Mouse (Mus musculus) myocyte (in vitro differentiated cells): ENCODE data around the gene Ccdc9. TPM values are rescaled to one million over a fixed set of nuclear protein-coding genes. Genes with fewer than 3 reads are reported as not detected.
"Not testable (repeated sequence)": the region's sequence is repeated elsewhere in the genome, so short reads cannot be mapped to it uniquely, and the experiment has no call there.

ENCODE experiments used
- H3K27me3 ChIP-seq: one replicate; pipeline ENCODE4 v1.6.1; 2011; ENCODE audit not compliant: control insufficient read depth, insufficient read depth, insufficient read length
- H3K36me3 ChIP-seq: one replicate; pipeline ENCODE4 v1.6.1; 2011; ENCODE audit not compliant: control insufficient read depth, insufficient read depth
- H3K4me2 ChIP-seq: one replicate; pipeline ENCODE4 v1.6.1; 2011; ENCODE audit warnings: low read depth, control low read depth
- H3K4me3 ChIP-seq: one replicate; pipeline ENCODE4 v1.5.1; 2011; ENCODE audit warnings: mild to moderate bottlenecking, control low read depth, moderate library complexity
- H3K79me2 ChIP-seq: one replicate; pipeline ENCODE4 v1.6.1; 2011; ENCODE audit not compliant: control insufficient read depth, insufficient read depth
- H3ac ChIP-seq: one replicate; pipeline ENCODE4 v1.6.1; 2011; ENCODE audit not compliant: control insufficient read depth, insufficient read length
- CEBPB ChIP-seq: IDR thresholded peaks from 2 replicates; pipeline ENCODE4 v1.6.1; 2011; ENCODE audit warnings: mild to moderate bottlenecking, moderate library complexity; ENCODE audit not compliant: poor library complexity, insufficient read depth, severe bottlenecking
- E2F4 ChIP-seq: IDR thresholded peaks from one replicate; pipeline ENCODE4 v1.6.1; 2011; ENCODE audit warnings: mild to moderate bottlenecking, control low read depth, moderate library complexity; ENCODE audit not compliant: insufficient read depth
- MAX ChIP-seq: IDR thresholded peaks from one replicate; pipeline ENCODE4 v1.6.1; 2011; ENCODE audit warnings: low read depth, mild to moderate bottlenecking, control low read depth
- MYOD1 ChIP-seq, 3 experiments: IDR thresholded peaks; one replicate each; pipeline ENCODE4 v1.6.1; 2011; ENCODE audit warnings: control low read depth in 2 of 3, low read depth in 2 of 3, mild to moderate bottlenecking in 2 of 3, moderate library complexity in 1 of 3; ENCODE audit not compliant: insufficient read length in 2 of 3, control insufficient read depth in 1 of 3
- MYOG ChIP-seq, 3 experiments: IDR thresholded peaks; one replicate each; pipeline ENCODE4 v1.6.1; 2011; ENCODE audit warnings: control low read depth in 2 of 3, low read depth in 2 of 3, mild to moderate bottlenecking in 2 of 3; ENCODE audit not compliant: insufficient read length in 2 of 3, control insufficient read depth in 1 of 3, insufficient read depth in 1 of 3
- POLR2A ChIP-seq: IDR thresholded peaks from one replicate; pipeline ENCODE4 v1.6.1; 2011; ENCODE audit warnings: low read depth, mild to moderate bottlenecking, control low read depth, moderate library complexity; ENCODE audit not compliant: insufficient read length
- POLR2AphosphoS2 ChIP-seq: IDR thresholded peaks from one replicate; pipeline ENCODE4 v1.6.1; 2011; ENCODE audit warnings: low read depth, control low read depth; ENCODE audit not compliant: insufficient read length
- REST ChIP-seq: IDR thresholded peaks from one replicate; pipeline ENCODE4 v1.6.1; 2011; ENCODE audit warnings: mild to moderate bottlenecking, control low read depth, moderate library complexity; ENCODE audit not compliant: insufficient read depth, insufficient read length
- SRF ChIP-seq: IDR thresholded peaks from one replicate; pipeline ENCODE4 v1.6.1; 2011; ENCODE audit warnings: low read depth; ENCODE audit not compliant: control insufficient read depth, insufficient read length
- TCF12 ChIP-seq: IDR thresholded peaks from one replicate; pipeline ENCODE4 v1.6.1; 2011; ENCODE audit warnings: mild to moderate bottlenecking, control low read depth; ENCODE audit not compliant: poor library complexity, insufficient read depth, severe bottlenecking
- TCF3 ChIP-seq: IDR thresholded peaks from one replicate; pipeline ENCODE4 v1.6.1; 2011; ENCODE audit warnings: low read depth, control low read depth; ENCODE audit not compliant: insufficient read length
- USF1 ChIP-seq: IDR thresholded peaks from one replicate; pipeline ENCODE4 v1.6.1; 2011; ENCODE audit warnings: low read depth, mild to moderate bottlenecking, control low read depth, moderate library complexity
- polyA plus RNA-seq: library from polyadenylated mRNA; unstranded; fragments of >200 nt; fragmentation: generic; extraction: Trizol; gene quantifications from one replicate; pipeline ENCODE4 v1.2.1, GENCODE M21; 2012; ENCODE audit warnings: missing spikeins

Ccdc9 gene
- polyA plus RNA-seq, 1 experiment, result 48.4 TPM

DNA sequence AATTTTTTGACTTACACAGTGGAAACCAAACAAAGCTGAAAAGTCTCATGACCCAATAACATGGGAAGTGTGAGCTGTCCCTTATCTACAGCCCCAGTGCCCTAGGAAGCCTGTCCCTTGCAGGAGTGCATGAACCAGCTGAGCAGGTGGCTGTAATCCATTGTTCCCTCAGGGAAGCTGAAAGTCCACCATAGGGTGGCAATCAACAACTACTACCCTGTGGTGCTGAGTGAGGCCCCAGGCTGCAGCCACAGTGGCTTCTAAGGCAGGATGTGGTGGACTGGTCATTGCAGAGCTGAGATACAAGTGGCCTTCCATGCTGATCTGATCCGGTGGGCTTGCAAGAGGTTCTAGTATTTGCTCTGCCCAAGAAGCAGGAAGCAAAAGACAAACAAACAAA, 25.5 kb downstream of the Ccdc9 start:
- Histone ChIP-seq H3K4me3 (no peak overlapping the region), H3K79me2 (no peaks in the 10 kb centered on the region), H3K27me3 (no peaks in the 10 kb centered on the region), H3K4me2 (no peak overlapping the region), H3ac (no peak overlapping the region), H3K36me3 (no peaks in the 10 kb centered on the region)
- no peak for TF ChIP-seq SRF

DNA sequence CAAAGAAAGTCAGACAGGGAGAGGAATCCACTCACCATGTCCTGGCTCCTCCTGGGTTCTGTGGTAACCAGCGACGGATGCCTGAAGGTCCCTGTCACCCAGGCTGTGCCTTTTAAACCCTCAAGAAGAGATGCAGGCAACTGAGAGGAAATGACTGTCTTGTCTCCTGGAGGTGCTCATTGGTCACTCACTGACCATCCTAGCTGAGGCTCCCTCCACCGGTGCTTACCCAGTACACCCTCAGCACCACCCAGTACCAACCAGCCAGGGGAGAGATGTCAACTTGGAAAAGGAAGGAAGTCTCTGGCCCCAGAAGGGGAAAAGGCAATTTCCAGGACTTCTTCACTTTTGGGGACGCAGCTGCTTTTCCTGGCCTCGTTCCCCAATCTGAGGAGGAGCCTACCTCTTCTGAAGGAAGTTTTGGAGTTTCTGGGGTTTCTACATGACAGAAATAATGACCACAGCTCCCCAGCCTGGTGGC, 27.4 kb downstream of the Ccdc9 start, which contains the start of gene C5ar1:
Gene C5ar1, minus strand, starts transcription at position 431 of the 481 bp plus-strand sequence.
- Histone ChIP-seq H3K79me2 (no peaks in the 10 kb centered on the region), H3K4me3 (no peak within 1 kb of the TSS), H3K4me2 (no peak within 1 kb of the TSS), H3K36me3 (no peaks in the 10 kb centered on the region), H3ac (no peak within 1 kb of the TSS), H3K27me3 (no peaks in the 10 kb centered on the region)
- no peak for TF ChIP-seq MYOD1 (IDR thresholded peaks at IDR 0.05; ENCODE audit: control insufficient read depth in 1 of 3, insufficient read length in 2 of 3, low read depth in 2 of 3)
- no peak for TF ChIP-seq TCF12
- TF ChIP-seq E2F4, result no peak
- no peak for TF ChIP-seq REST
- TF ChIP-seq SRF, result no peak
- TF ChIP-seq CEBPB, result no peak
- TF ChIP-seq MYOG (IDR thresholded peaks at IDR 0.05; ENCODE audit: control insufficient read depth in 1 of 3, insufficient read depth in 1 of 3, insufficient read length in 2 of 3, low read depth in 2 of 3), result no peak
- no peak for TF ChIP-seq TCF3
- TF ChIP-seq USF1, result no peak
- no peak for TF ChIP-seq POLR2AphosphoS2
- TF ChIP-seq MAX, result no peak
- no peak for TF ChIP-seq POLR2A

- no peak overlapping the region for H3K4me2 ChIP-seq
- TF ChIP-seq MYOG (IDR thresholded peaks at IDR 0.05; ENCODE audit: control insufficient read depth in 1 of 3, insufficient read depth in 1 of 3, insufficient read length in 2 of 3, low read depth in 2 of 3), result no peak
- TF ChIP-seq USF1, result no peak
- no peak for TF ChIP-seq CEBPB
- H3K4me3 ChIP-seq, result no peak overlapping the region
- no peak overlapping the region for H3ac ChIP-seq
- H3K36me3 ChIP-seq, result no peaks in the 10 kb centered on the region
- H3K27me3 ChIP-seq, result no peaks in the 10 kb centered on the region
- no peaks in the 10 kb centered on the region for H3K79me2 ChIP-seq
Measured at GRCm38 (mm10) chr7:16257830-16258229, 28.8 kb downstream of the Ccdc9 start.

GRCm38 (mm10) chr7:16255963-16256362, 30.6 kb downstream of the Ccdc9 start:
- H3K27me3 ChIP-seq, H3K4me3 ChIP-seq, H3K4me2 ChIP-seq, H3ac ChIP-seq, H3K36me3 ChIP-seq, H3K79me2 ChIP-seq: not testable (repeated sequence)

GRCm38 (mm10) chr7:16254195-16254594, 32.4 kb downstream of the Ccdc9 start:
- Histone ChIP-seq H3K4me3 (no peak overlapping the region), H3K36me3 (no peaks in the 10 kb centered on the region), H3ac (no peak overlapping the region), H3K27me3 (no peaks in the 10 kb centered on the region), H3K4me2 (no peak overlapping the region), H3K79me2 (no peaks in the 10 kb centered on the region)
- TF ChIP-seq TCF12 (no peak), POLR2A (no peak), CEBPB (no peak), SRF (no peak), MYOG (IDR thresholded peaks at IDR 0.05; ENCODE audit: control insufficient read depth in 1 of 3, insufficient read depth in 1 of 3, insufficient read length in 2 of 3, low read depth in 2 of 3) (no peak), MYOD1 (IDR thresholded peaks at IDR 0.05; ENCODE audit: control insufficient read depth in 1 of 3, insufficient read length in 2 of 3, low read depth in 2 of 3) (no peak), E2F4 (no peak)

- no peaks in the 10 kb centered on the region for H3K27me3 ChIP-seq
- H3K4me2 ChIP-seq, result no peak overlapping the region
- H3K36me3 ChIP-seq, result no peaks in the 10 kb centered on the region
- no peak for TF ChIP-seq POLR2A
- no peak for TF ChIP-seq USF1
- no peak for TF ChIP-seq MYOG (IDR thresholded peaks at IDR 0.05; ENCODE audit: control insufficient read depth in 1 of 3, insufficient read depth in 1 of 3, insufficient read length in 2 of 3, low read depth in 2 of 3)
- no peak overlapping the region for H3K4me3 ChIP-seq
- H3K79me2 ChIP-seq, result no peaks in the 10 kb centered on the region
- no peak overlapping the region for H3ac ChIP-seq
Measured at GRCm38 (mm10) chr7:16250687-16251086, 35.9 kb downstream of the Ccdc9 start.
